Comparison of ENCODE assay signal across 10 mouse cellular contexts in genomic region chr9:29651226-29651625, GRCm38 (mm10).
"Had no signal": no experiment of that assay in that cellular context is flagged by ENCODE, and none has a peak within 500 bp of the region (broad histone marks: within the 10 kb centered on the region; RNA-seq: fewer than 3 reads in every experiment).

No protein-coding gene starts in this region.

- ATAC-seq: liver, embryonic 12.5 days had no signal

- DNase-seq: left cerebral cortex, postnatal 4 days; spleen, adult 18-20 months; thymus, adult 18-20 months had no signal

- H3K27me3 ChIP-seq: liver, embryonic 12.5 days; neural tube, embryonic 12.5 days had no signal

- H3K4me2 ChIP-seq: limb, embryonic 15.5 days; liver, embryonic 12.5 days; lung, embryonic 14.5 days; midbrain, embryonic 12.5 days; neural tube, embryonic 12.5 days had no signal

- H3K9me3 ChIP-seq: limb, embryonic 15.5 days; liver, embryonic 12.5 days; midbrain, embryonic 12.5 days; neural tube, embryonic 12.5 days had no signal

- H3K27ac ChIP-seq: layer of hippocampus, adult 2 months; limb, embryonic 15.5 days; liver, embryonic 12.5 days; midbrain, embryonic 12.5 days; neural tube, embryonic 12.5 days had no signal

- H3K4me1 ChIP-seq: liver, embryonic 12.5 days; neural tube, embryonic 12.5 days had no signal

- H3K9ac ChIP-seq: limb, embryonic 15.5 days; liver, embryonic 12.5 days; lung, embryonic 14.5 days; midbrain, embryonic 12.5 days; neural tube, embryonic 12.5 days had no signal

- H3K36me3 ChIP-seq: limb, embryonic 15.5 days; liver, embryonic 12.5 days; midbrain, embryonic 12.5 days; neural tube, embryonic 12.5 days had no signal

- H3K4me3 ChIP-seq: layer of hippocampus, adult 2 months; limb, embryonic 15.5 days; liver, embryonic 12.5 days; midbrain, embryonic 12.5 days; myocyte; neural tube, embryonic 12.5 days had no signal
